Mouse (Mus musculus) small intestine, adult 2 months (tissue): Measurements from ENCODE around the gene Stk26. TPM values are rescaled to one million over a fixed set of nuclear protein-coding genes. Genes with fewer than 3 reads are reported as not detected.

Experiments used
- H3K27ac ChIP-seq: fragments of 200-500 bp; 2 replicates; pipeline ENCODE4 v1.5.1; 2012; ENCODE audit warnings: low read depth, low read length, control low read depth, inconsistent platforms; ENCODE audit not compliant: insufficient read depth
- H3K27me3 ChIP-seq: fragments of 200-500 bp; 2 replicates; pipeline ENCODE4 v1.6.1; 2012; ENCODE audit warnings: mild to moderate bottlenecking, moderate library complexity, low read length, inconsistent platforms; ENCODE audit not compliant: control insufficient read depth, insufficient read depth
- H3K36me3 ChIP-seq: fragments of 200-500 bp; 2 replicates; pipeline ENCODE4 v1.6.1; 2012; ENCODE audit warnings: mild to moderate bottlenecking, low read length, control low read depth, inconsistent platforms; ENCODE audit not compliant: control insufficient read depth, insufficient read depth
- H3K4me1 ChIP-seq: fragments of 200-500 bp; 2 replicates; pipeline ENCODE4 v1.6.1; 2012; ENCODE audit warnings: low read length, inconsistent platforms, mixed read lengths; ENCODE audit not compliant: control insufficient read depth, insufficient read depth, insufficient read length
- H3K4me3 ChIP-seq: fragments of 200-500 bp; 2 replicates; pipeline ENCODE4 v1.5.1; 2012; ENCODE audit warnings: low read depth, mild to moderate bottlenecking, control low read depth, inconsistent platforms, low read length, moderate library complexity
- CTCF ChIP-seq: fragments of 200-500 bp; IDR thresholded peaks from 2 replicates; pipeline ENCODE4 v1.5.1; 2012; ENCODE audit warnings: low read depth, mild to moderate bottlenecking, control low read depth, inconsistent platforms, low read length, moderate library complexity, mixed read lengths; ENCODE audit not compliant: insufficient replicate concordance, insufficient read length; ENCODE audit errors: extremely low read depth
- POLR2A ChIP-seq: fragments of 200-500 bp; IDR thresholded peaks from 2 replicates; pipeline ENCODE4 v1.6.1; 2012; ENCODE audit warnings: low read depth, mild to moderate bottlenecking, control low read depth, inconsistent platforms, low read length, moderate library complexity
- WGBS: fragments of 180-500 bp; shearing (Covaris S2); methylation state at CpG from one replicate; pipeline ENCODE4 v1.1.7; 2018; 5-methylcytosine and 5-hydroxymethylcytosine counted together
- polyA plus RNA-seq: library from polyadenylated mRNA; depleted of rRNA; stranded (reverse); fragments of >200 nt; gene quantifications from 2 replicates; pipeline ENCODE4 v1.2.3, GENCODE M21; 2012

The Stk26 gene
- polyA plus RNA-seq, 1 experiment: 0.77 TPM

DNA sequence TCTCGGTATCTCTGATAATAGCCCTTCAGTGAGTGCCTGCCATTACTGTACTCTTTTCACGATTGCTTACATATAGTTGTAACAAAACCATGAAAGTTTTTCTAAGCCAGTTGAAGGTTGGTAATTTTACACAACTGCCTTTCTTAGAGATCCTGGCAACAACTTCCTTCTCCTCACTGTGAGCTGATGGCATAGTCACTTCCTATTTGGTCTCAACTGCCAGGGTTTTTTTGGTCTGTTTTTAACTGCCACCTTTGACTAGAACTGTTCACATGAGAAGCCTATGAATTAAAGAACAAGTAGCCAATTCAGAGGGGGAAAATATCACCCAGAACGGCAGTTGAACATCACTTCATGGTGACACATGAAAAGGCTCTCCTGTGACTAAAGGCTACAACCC lies 5.3 kb upstream of the Stk26 start:
- no peak overlapping the region for H3K4me3 ChIP-seq
- TF ChIP-seq CTCF (no peak), POLR2A (no peak)
- no peak overlapping the region for H3K27ac ChIP-seq
- H3K27me3 ChIP-seq: no peaks in the 10 kb centered on the region
- 90% methylated on average over 3 of the region's 3 CpGs for WGBS
- H3K4me1 ChIP-seq: no peaks in the 10 kb centered on the region
- no peaks in the 10 kb centered on the region for H3K36me3 ChIP-seq

DNA sequence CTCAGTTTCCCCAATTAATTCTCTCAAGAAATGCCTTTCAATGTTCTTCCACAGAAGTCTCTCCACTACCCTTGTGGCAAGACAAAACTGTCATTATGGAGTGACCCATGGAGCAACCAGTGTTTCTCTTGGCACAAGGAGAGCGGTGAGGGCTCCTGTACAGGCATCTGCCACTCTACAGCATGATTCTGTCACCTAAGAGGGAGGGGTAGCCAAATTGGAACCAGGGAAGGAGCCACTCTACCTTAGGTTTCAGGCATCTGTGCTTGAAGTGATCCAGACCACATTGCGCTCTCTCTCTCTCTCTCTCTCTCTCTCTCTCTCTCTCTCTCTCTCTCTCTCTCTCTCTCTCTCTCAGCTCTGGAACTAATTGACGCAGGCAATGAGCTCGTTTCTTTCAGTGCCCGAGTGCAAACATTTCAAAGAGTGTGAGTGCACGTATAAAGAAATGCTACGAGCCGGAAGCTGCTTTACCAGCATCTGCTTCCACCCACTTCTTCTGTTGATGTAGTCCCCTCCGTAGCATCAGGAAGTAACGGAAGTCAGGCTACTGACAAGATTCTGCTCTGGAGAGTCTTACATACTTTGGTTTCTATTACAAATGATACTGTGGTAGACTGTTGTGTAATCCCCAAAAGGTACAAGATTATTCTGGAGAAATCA lies 4.7 kb upstream of the Stk26 start:
- TF ChIP-seq CTCF (no peak), POLR2A (no peak)
- Histone ChIP-seq H3K36me3 (no peaks in the 10 kb centered on the region), H3K4me3 (no peak overlapping the region), H3K27me3 (no peaks in the 10 kb centered on the region), H3K4me1 (no peaks in the 10 kb centered on the region), H3K27ac (no peak overlapping the region)
- 61% methylated on average over 10 of the region's 10 CpGs for WGBS

DNA sequence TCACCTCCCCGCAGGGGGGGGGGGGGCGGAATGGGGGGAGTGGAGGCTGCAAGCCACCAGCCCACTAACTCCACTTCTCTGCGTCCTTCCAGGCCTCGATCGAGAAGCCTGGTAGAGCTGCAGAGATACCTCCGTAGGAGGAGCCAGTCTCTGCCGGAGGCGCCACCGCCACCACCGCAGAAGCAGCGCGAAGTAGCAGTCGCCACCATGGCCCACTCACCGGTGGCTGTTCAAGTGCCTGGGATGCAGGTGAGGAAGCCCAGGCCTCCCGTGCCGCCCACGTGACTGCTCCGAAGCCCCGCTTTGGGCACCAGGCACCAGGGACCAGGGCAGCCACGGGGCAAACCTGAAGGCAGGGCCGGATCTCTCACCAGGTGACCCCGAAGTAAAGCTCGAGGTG lies 740 bp downstream of the Stk26 start:
- Histone ChIP-seq H3K36me3 (no peaks in the 10 kb centered on the region), H3K27me3 (no peaks in the 10 kb centered on the region), H3K4me3 (peak overlapping the region; percentile 75), H3K27ac (no peak overlapping the region), H3K4me1 (no peaks in the 10 kb centered on the region; the same call in 1 of the 2 replicates)
- WGBS: 16% methylated on average over 19 of the region's 23 CpGs
- TF ChIP-seq CTCF: no peak
- TF ChIP-seq POLR2A: no peak

DNA sequence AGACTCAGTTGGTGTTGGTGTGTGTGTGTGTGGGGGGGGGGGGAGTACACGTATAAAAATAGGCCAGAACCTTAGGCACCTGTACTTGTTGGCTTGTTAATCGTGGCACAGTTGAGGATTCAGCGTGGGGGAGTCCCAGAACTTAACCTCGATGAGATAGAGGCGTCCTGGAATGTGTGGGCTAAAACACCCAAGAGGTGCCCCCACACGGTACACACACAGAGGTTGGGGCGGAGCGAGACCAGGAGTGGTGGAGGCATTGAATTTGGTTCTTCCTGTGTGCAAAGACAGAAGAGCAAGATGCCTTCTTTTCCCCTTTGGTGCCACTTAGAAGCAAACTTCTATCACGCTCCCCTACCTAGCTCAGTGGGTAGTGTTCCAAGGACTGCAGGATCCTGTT lies 1.2 kb downstream of the Stk26 start:
- no peaks in the 10 kb centered on the region for H3K36me3 ChIP-seq
- TF ChIP-seq POLR2A (no peak), CTCF (no peak)
- H3K4me3 ChIP-seq: peak overlapping the region; percentile 75
- no peaks in the 10 kb centered on the region; the same call in 1 of the 2 replicates for H3K4me1 ChIP-seq
- H3K27ac ChIP-seq: no peak overlapping the region
- WGBS: 41% methylated on average over 9 of the region's 9 CpGs
- H3K27me3 ChIP-seq: no peaks in the 10 kb centered on the region

DNA sequence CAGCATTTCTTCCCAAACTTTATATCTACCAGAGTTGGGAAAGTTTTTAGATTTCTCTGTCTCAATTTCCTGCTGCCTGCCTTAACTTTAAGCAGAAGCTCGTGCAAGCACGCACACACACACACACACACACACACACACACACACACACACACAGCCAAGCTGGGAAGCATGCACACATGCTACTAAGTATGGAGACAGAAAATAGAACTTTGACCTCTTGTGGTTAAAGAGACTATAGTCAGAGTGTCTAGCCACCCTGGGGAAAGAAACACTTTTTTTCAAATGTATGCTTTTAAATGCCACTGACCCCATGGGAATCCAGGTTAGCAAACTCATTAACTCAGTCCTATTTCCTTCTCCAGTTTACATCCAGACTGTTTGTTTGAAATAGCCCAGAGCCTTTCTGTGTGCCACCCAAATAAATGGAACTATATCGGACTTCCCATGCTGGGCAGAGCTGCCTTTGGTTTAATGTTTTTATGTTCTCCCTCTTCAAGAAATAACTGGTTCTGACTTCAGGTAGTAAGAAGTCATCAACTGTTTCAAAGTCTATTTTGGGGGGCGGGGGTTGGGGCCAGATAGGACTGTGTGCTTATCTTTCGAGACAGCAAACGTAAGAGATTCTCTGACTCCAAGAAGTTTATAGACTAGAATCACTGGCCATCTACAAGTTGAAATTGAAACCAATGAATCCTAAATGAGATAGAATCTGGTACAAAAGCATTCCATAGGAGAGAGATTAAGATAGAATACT lies 9.8 kb downstream of the Stk26 start:
- no peaks in the 10 kb centered on the region for H3K27me3 ChIP-seq
- no peaks in the 10 kb centered on the region for H3K36me3 ChIP-seq
- H3K4me1 ChIP-seq: no peaks in the 10 kb centered on the region
- TF ChIP-seq POLR2A (no peak), CTCF (no peak)
- WGBS: 45% methylated on average over 6 of the region's 6 CpGs
- no peak overlapping the region for H3K4me3 ChIP-seq
- no peak overlapping the region for H3K27ac ChIP-seq

DNA sequence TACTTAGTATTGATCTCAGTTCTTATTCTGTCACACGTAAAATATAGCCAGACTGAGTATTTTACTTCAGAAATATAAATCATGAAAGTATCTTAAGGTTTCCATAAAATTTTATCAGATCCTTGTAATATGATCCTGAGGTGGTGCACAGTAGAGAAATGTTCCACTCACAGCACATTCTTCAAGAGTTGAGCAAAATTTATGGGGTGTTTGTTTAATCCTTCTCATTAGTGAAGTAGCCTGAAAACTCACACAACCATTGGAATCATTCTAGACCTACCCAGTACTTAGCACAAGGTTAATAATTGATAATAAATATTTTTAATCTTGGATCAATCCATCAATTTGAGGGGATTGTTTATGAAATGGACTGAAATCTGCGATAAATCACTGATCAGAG lies 22.9 kb downstream of the Stk26 start:
- no peaks in the 10 kb centered on the region for H3K27me3 ChIP-seq
- TF ChIP-seq POLR2A (no peak), CTCF (no peak)
- no peaks in the 10 kb centered on the region for H3K4me1 ChIP-seq
- WGBS: 65% methylated on average over 2 of the region's 2 CpGs
- no peak overlapping the region for H3K27ac ChIP-seq
- no peak overlapping the region for H3K4me3 ChIP-seq
- no peaks in the 10 kb centered on the region for H3K36me3 ChIP-seq

DNA sequence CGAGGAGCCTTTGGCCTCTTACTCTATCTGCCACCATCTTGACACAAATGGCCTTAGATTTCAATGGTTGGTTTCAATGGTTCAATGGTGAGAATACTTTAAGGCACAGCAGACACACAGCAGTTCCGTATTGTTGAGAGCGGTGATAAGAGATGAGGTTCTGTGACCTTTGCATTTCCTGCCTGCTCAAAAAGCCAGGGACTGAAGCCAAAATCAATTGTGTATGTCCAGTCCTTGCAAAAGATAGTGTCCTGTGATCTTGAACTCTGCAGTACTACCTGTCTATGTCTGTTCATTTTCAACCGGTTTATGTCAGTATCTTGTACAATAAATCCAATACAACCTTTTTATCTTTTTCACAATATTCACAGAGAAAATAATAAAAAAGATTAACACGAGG lies 23.9 kb downstream of the Stk26 start:
- no peak for TF ChIP-seq POLR2A
- no peak for TF ChIP-seq CTCF
- Histone ChIP-seq H3K36me3 (no peaks in the 10 kb centered on the region), H3K27me3 (no peaks in the 10 kb centered on the region), H3K4me1 (no peaks in the 10 kb centered on the region), H3K27ac (no peak overlapping the region), H3K4me3 (no peak overlapping the region)
- WGBS: 49% methylated on average over 5 of the region's 5 CpGs
